Mouse (Mus musculus) midbrain, embryonic 10.5 days (tissue): ENCODE results near the gene Diaph2. TPM values are rescaled to one million over a fixed set of nuclear protein-coding genes. Genes with fewer than 3 reads are reported as not detected.

ENCODE experiments used
- DNase-seq: peaks from one replicate; pipeline ENCODE4 v3.0.0-alpha.2; 2017; ENCODE audit warnings: low spot score
- H3K27ac ChIP-seq: fragments of 300-500 bp; sonication (generic); replicated peaks from 2 replicates; pipeline ENCODE4 v1.5.1; 2016; ENCODE audit warnings: mild to moderate bottlenecking
- H3K27me3 ChIP-seq: fragments of 300-500 bp; sonication (generic); 2 replicates; pipeline ENCODE4 v1.6.1; 2016; ENCODE audit warnings: low read depth, mild to moderate bottlenecking; ENCODE audit not compliant: poor library complexity, severe bottlenecking
- H3K36me3 ChIP-seq: fragments of 300-500 bp; sonication (generic); 2 replicates; pipeline ENCODE4 v1.6.1; 2016; ENCODE audit warnings: mild to moderate bottlenecking, moderate library complexity
- H3K4me1 ChIP-seq: fragments of 300-500 bp; sonication (generic); 2 replicates; pipeline ENCODE4 v1.6.1; 2016
- H3K4me3 ChIP-seq: fragments of 300-500 bp; sonication (generic); 2 replicates; pipeline ENCODE4 v1.5.1; 2016; ENCODE audit warnings: mild to moderate bottlenecking, moderate library complexity
- H3K9me3 ChIP-seq: fragments of 300-500 bp; sonication (generic); replicated peaks from 2 replicates; pipeline ENCODE4 v1.6.1; 2016; ENCODE audit warnings: mild to moderate bottlenecking
- WGBS: fragments of 180-500 bp; shearing (Covaris S2); methylation state at CpG from one replicate; pipeline ENCODE4 v1.1.7; 2016; 5-methylcytosine and 5-hydroxymethylcytosine counted together
- polyA plus RNA-seq: library from polyadenylated mRNA; unstranded; fragments of >200 nt; fragmentation: Nextera tagmentation; extraction: Ambion mirVana; gene quantifications from 2 replicates; pipeline ENCODE4 v1.2.1, GENCODE M21; 2016

Gene Diaph2
- polyA plus RNA-seq, 1 experiment from 2014 or later, result 3.1 TPM

DNA sequence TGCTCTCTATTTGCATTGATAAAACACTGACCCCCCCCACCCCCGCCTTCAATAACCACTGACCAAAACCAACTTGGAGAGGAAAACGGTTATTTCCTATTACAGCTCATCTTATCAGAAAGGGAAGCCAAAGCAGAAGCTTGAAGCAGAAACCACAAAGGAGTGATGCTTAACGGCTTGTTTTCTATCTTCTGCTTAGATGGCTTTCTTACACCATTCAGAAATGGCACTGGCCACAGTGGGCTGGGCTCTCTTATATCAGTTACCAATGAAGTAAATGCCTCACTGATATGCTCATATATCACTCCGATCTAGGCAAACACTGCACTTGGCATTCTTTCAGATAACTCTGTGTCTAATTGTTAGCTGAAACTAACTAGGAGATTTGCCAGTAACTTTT, 463.2 kb downstream of the Diaph2 start:
- no peak for DNase-seq
- Histone ChIP-seq H3K27me3 (no peaks in the 10 kb centered on the region), H3K4me1 (no peaks in the 10 kb centered on the region), H3K4me3 (no peak overlapping the region), H3K36me3 (no peaks in the 10 kb centered on the region), H3K9me3 (no peaks in the 10 kb centered on the region), H3K27ac (no peak overlapping the region)
- 86% methylated on average over 4 of the region's 4 CpGs for WGBS

DNA sequence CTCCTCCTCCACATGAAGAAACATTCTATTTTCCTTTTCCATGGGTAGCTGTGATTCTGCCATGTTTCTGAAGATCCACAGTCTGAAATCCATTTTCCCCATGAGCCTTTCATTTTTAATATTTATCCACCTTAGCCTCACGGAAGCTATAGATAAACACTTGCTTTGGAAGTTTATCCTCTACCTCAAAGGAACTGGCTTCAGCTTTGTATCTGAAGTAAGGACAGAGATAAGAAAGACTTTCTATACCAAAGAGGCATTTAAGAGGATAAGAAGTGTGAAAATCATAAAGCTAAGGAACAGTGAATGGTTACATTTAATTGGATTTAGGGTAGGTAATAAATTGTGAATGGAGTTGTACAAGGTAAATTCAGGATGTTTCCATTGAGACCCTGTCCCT, 480.5 kb downstream of the Diaph2 start:
- WGBS, result 95% methylated on average over 1 of the region's 1 CpGs
- H3K4me1 ChIP-seq, result no peaks in the 10 kb centered on the region
- DNase-seq, result no peak
- H3K27ac ChIP-seq, result no peak overlapping the region
- no peak overlapping the region for H3K4me3 ChIP-seq
- H3K36me3 ChIP-seq, result no peaks in the 10 kb centered on the region
- 0 out of 2 replicates have a peak, but pooled peaks cover 6% of the 10 kb centered on the region for H3K27me3 ChIP-seq
- no peaks in the 10 kb centered on the region for H3K9me3 ChIP-seq

DNA sequence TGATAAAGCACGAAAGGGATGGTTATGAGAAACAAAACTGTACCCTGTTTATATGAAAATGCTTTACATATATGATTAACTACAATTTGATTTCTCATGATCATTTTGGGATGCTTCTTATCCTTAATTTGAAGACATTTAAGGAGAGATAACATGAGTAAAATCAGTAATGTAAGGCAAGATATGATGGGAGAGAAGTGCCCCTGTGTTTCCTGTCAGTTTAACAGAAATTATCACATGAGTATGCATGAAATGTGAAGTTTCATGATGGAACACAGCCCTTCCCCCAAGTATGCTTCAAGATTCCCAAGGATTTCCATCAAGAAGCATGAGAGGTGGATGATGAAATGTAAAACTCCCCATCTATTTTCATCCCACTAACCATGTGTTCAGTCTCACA, 485.6 kb downstream of the Diaph2 start:
- no peaks in the 10 kb centered on the region for H3K4me1 ChIP-seq
- 71% methylated on average over 1 of the region's 1 CpGs for WGBS
- no peak overlapping the region for H3K4me3 ChIP-seq
- H3K36me3 ChIP-seq, result no peaks in the 10 kb centered on the region
- no peak overlapping the region for H3K27ac ChIP-seq
- H3K9me3 ChIP-seq, result no peaks in the 10 kb centered on the region
- DNase-seq, result no peak
- H3K27me3 ChIP-seq, result no peaks in the 10 kb centered on the region

DNA sequence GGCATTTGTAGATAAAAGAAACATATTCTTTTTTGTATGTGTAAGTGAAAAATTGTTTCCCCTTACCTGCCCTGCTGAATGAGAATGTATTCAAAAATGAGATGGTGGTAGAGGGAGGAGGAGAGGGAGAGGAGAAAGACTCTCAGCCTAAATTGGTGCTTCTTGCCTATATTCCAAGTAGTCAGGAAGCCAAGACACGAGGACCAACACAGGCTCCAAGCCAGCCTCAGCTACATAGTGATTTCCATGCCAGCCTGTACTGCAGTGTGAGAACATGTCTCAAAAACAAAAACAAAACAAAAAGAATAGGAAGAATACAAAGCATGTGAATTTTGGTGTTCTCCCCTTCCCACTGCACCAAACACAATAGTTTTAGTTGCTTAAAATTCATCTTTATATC, 497.1 kb downstream of the Diaph2 start:
- H3K4me1 ChIP-seq, result no peaks in the 10 kb centered on the region
- no peak overlapping the region for H3K4me3 ChIP-seq
- H3K36me3 ChIP-seq, result no peaks in the 10 kb centered on the region
- no peak overlapping the region for H3K27ac ChIP-seq
- no peak for DNase-seq
- no peaks in the 10 kb centered on the region for H3K27me3 ChIP-seq
- H3K9me3 ChIP-seq, result no peaks in the 10 kb centered on the region
- WGBS, result 85% methylated on average over 1 of the region's 1 CpGs

DNA sequence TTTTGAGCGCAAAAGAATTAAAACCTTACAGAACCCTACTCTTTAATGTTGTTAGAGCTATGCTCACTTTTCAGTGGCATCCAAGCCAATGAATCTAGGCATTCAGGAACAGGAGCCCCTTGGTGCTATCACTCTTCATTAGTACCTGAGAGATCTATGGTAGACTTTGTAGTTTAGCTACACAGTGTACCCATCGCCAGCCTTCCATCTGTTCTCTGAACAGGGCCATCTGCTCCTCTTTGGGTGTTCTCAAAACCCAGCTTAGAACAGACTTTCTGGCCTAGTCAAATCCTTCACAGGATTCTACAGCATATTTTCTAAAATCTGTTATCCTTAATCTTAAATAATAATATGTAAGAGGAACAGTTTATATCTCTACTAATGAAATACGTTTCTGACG, 504.1 kb downstream of the Diaph2 start:
- Histone ChIP-seq H3K36me3 (no peaks in the 10 kb centered on the region), H3K27ac (no peak overlapping the region), H3K4me3 (no peak overlapping the region), H3K9me3 (no peaks in the 10 kb centered on the region), H3K27me3 (no peaks in the 10 kb centered on the region), H3K4me1 (no peaks in the 10 kb centered on the region)
- 93% methylated on average over 4 of the region's 4 CpGs for WGBS
- DNase-seq, result no peak

DNA sequence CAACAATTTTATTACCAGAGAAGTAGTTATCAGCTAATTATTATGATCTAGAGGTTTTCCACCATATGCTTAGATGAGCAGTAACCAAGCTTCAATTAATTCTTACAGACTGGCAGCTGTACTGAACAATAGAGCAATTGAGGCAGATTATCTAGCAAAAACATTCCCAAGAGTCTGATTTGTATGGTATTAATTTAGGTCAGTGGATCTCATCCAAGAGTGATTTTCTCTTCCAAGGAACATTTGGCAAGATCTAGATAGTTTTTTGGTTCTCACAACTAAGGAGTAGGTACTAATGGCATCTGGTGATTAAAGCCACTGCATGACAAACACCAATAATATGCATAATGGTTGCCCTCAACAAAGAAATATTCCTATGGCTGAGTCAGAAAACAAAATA, 516.2 kb downstream of the Diaph2 start:
- no peak for DNase-seq
- H3K27ac ChIP-seq, result no peak overlapping the region
- no peak overlapping the region for H3K4me3 ChIP-seq
- H3K4me1 ChIP-seq, result no peaks in the 10 kb centered on the region
- no peaks in the 10 kb centered on the region for H3K27me3 ChIP-seq
- no peaks in the 10 kb centered on the region for H3K9me3 ChIP-seq
- no peaks in the 10 kb centered on the region for H3K36me3 ChIP-seq

DNA sequence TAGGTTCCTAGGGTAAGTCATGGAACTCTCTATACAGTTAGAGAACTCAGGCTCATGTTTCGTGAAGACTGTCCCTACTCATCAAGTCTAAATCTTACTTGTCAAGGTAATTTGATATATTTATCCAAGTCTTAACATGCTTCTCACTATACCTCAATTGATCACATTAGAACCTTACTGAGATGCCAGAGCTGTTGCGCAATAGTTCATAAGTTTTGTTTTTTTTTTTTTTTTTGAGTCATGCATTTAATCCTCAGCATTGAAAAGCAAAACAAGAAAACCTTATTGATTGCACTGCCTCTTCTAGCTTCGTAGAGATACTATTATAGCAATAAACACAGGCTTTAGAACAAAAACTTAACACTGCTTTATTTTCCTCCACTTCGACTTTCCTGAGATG, 529.6 kb downstream of the Diaph2 start:
- no peaks in the 10 kb centered on the region; the same call in 1 of the 2 replicates for H3K9me3 ChIP-seq
- no peaks in the 10 kb centered on the region for H3K27me3 ChIP-seq
- H3K4me1 ChIP-seq, result no peaks in the 10 kb centered on the region
- no peak for DNase-seq
- H3K27ac ChIP-seq, result no peak overlapping the region
- WGBS, result 92% methylated on average over 4 of the region's 4 CpGs
- H3K36me3 ChIP-seq, result no peaks in the 10 kb centered on the region
- H3K4me3 ChIP-seq, result no peak overlapping the region

DNA sequence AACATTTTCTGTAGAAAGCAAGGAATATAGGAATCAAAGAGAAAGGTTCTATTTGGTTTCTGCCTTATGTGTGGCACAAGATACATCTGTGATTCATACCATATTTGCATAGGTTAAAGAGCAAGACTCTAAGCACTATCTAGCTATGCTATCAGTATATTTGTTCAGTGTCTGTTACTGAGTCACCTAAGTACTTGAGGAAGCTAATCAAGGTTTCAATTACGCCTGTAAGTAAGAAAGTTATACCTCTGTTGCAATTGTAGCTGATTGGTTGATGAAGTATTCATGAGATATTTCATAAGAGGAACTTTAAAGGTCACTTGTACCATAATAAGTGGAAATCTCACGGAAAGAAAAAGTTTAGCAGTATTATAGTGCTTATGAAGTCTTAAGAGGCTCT, 531.9 kb downstream of the Diaph2 start:
- Histone ChIP-seq H3K4me3 (no peak overlapping the region), H3K27ac (no peak overlapping the region), H3K36me3 (no peaks in the 10 kb centered on the region), H3K4me1 (no peaks in the 10 kb centered on the region), H3K27me3 (no peaks in the 10 kb centered on the region), H3K9me3 (no peaks in the 10 kb centered on the region; the same call in 1 of the 2 replicates)
- WGBS, result 77% methylated on average over 2 of the region's 2 CpGs
- no peak for DNase-seq

DNA sequence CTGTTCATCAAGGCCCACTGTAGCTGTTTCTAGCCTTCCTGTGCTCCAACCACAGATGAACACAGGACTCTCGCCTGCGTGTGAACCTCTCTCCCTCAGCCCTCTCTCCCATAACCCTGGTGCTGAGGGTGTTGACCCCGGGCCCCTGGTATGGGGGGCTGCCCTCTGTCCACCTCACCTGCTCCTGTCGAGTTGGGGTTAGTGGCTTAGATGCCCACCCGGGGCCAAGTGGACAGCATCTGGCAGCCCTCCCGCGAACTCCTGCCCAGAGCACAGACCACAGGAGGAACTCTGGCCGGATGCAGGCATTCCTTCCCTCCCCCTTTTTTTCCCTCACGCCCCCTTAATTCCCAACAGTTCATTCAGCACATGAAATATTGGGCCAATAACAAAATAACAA, 537.5 kb downstream of the Diaph2 start:
- no peak overlapping the region for H3K27ac ChIP-seq
- H3K4me3 ChIP-seq, result no peak overlapping the region
- DNase-seq, result no peak
- H3K27me3 ChIP-seq, result no peaks in the 10 kb centered on the region
- no peaks in the 10 kb centered on the region; the same call in 1 of the 2 replicates for H3K9me3 ChIP-seq
- WGBS, result 88% methylated on average over 9 of the region's 9 CpGs
- no peaks in the 10 kb centered on the region for H3K36me3 ChIP-seq
- H3K4me1 ChIP-seq, result no peaks in the 10 kb centered on the region

DNA sequence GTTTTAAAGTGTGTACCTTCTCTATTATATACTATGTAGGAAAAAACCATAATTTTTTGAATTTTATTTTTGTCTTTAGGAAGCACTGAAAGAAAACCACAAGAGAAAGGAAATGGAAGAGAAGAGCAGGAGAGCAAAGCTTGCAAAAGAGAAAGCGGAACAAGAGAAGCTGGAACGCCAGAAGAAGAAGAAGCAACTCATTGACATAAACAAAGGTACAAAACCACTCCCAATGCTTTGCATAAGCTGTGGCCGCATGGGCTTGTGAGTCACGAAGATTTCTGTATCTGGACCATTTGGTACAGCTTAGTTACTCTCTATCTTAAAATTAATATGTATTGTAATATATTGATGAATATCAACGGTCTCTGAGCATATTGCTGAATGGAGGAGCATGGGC, 540.2 kb downstream of the Diaph2 start:
- H3K27ac ChIP-seq, result no peak overlapping the region
- H3K9me3 ChIP-seq, result no peaks in the 10 kb centered on the region
- H3K4me1 ChIP-seq, result no peaks in the 10 kb centered on the region
- H3K36me3 ChIP-seq, result no peaks in the 10 kb centered on the region
- WGBS, result 90% methylated on average over 5 of the region's 5 CpGs
- no peak overlapping the region for H3K4me3 ChIP-seq
- H3K27me3 ChIP-seq, result no peaks in the 10 kb centered on the region
- no peak for DNase-seq

DNA sequence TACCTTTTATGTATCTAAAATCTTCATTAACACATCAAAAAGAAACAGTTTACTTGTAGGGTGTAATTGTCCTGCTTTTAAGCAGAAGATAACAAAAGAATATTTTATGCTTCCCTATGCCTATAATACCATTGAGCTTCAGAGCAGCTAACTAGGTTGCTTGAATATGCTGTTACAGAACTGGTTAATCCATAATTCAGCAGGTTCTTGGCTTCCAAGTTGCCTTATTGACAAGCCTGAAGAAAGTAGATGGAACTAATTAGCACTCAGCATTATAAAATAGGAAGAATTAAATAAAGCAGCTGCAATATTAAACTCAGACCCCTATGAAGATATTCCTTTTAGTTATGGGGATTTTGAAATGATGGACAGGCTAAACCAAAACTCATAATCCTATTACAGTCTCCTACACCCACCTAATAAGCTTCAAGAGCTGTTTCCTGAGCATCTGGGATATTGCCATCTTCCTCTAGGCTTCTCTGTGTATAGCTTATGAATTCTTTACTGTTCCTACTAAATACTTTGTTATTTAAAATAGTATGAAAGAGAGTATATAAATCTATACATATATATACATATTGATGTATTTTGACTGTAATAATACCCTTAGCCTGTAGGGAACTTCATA, 601.4 kb downstream of the Diaph2 start:
- no peak overlapping the region for H3K4me3 ChIP-seq
- no peaks in the 10 kb centered on the region for H3K9me3 ChIP-seq
- no peaks in the 10 kb centered on the region for H3K27me3 ChIP-seq
- no peaks in the 10 kb centered on the region for H3K4me1 ChIP-seq
- no peaks in the 10 kb centered on the region for H3K36me3 ChIP-seq
- DNase-seq, result no peak
- no peak overlapping the region for H3K27ac ChIP-seq

DNA sequence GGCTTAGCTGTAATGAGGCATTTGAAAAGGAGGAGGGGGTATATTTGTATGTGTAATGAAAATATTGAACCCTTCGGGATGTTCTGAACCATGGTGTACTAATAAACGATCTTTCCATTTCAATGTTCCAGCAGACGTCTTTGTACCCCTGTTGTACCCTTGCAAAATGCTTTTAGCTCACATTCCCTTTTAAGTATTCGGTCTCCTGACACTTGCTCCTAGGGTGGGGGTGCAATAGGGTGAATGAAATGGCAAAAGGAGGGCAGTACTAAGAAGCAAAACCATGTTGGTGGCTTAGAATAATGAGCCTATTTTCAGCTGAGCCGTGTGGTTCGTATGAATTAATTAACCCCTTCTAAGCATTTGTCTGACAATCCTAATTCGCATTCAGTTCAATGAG, 601.9 kb downstream of the Diaph2 start:
- Histone ChIP-seq H3K27ac (no peak overlapping the region), H3K4me1 (no peaks in the 10 kb centered on the region), H3K9me3 (no peaks in the 10 kb centered on the region), H3K27me3 (no peaks in the 10 kb centered on the region), H3K36me3 (no peaks in the 10 kb centered on the region), H3K4me3 (no peak overlapping the region)
- WGBS, result 73% methylated on average over 7 of the region's 7 CpGs
- no peak for DNase-seq

DNA sequence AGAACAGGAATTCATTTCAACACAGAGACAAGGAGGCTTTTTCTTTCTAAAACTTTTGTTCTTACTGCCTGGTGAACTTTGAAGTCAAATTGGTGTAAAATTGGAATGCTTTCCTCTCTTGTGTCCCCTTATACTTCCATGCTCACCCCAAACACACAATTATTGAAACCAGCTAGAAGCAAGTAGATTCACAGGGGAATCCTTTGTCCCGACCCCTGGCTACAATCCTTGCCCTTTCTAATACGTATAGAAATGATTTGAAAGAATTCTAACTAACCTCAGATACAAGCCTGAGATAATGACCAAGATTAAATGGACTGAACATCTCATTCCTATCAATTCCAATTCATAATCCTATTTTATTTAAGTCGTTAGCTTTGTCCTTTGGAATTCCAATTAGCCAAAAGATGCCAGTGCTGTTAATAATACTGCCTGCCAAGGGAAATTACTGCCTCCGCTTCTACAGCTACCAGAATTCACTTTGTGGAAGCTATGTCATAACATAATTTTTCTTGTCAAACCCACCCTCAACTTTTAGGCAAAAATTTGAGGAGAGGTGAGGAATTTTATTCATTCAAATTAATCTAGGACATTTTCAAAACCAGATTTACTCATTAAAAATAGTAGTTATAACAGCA, 644.1 kb downstream of the Diaph2 start:
- Histone ChIP-seq H3K36me3 (no peaks in the 10 kb centered on the region), H3K9me3 (no peaks in the 10 kb centered on the region), H3K4me1 (no peaks in the 10 kb centered on the region), H3K27me3 (no peaks in the 10 kb centered on the region; the same call in 1 of the 2 replicates), H3K27ac (no peak overlapping the region), H3K4me3 (no peak overlapping the region)
- no peak for DNase-seq
- whole genome bisulfite sequencing, result 50% methylated on average over 4 of the region's 4 CpGs
